Mouse (Mus musculus): ENCODE results near the gene Apol9b.
"Not testable (repeated sequence)": the region's sequence is repeated elsewhere in the genome, so short reads cannot be mapped to it uniquely, and the experiment has no call there.

- not testable (repeated sequence) for TF ChIP-seq CTCF (conservative IDR thresholded peaks at IDR 0.05; ENCODE audit: low read length); POU5F1 (IDR thresholded peaks at IDR 0.05; ENCODE audit: borderline replicate concordance, low read length); NANOG (IDR thresholded peaks at IDR 0.05; ENCODE audit: borderline replicate concordance, low read length)
Measured at GRCm38 (mm10) chr15:77691532-77692311, 37.1 kb upstream of the Apol9b start.
